Mouse (Mus musculus): Measurements from ENCODE around the gene AA986860. TPM values are rescaled to one million over a fixed set of nuclear protein-coding genes. Genes with fewer than 3 reads are reported as not detected.
A peak's percentile ranks its signal among the peaks of the same experiment; 100 is the strongest.

The AA986860 gene
- polyA plus RNA-seq, 1 experiment from 2014 or later: 28.7 TPM

DNA sequence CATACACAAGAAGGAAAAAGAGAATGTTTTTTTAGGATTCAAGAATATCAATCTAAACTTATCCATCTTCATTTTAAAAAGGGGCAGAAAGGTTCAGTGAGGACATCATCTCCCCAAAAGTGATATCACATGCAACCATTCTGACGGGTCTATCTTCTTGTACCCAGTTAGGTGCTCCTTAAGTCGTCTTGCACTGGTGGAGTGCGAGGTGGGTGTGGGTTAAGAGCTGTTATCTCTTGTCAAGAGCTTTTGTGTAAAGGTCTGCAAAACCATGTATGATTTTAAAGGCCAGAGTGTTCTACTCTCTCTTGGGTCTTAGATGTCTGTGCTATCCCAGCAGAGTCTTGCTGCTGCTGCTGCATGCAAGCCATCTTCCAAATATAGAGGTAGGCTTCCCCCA, 15.0 kb downstream of the AA986860 start:
- no peak for ATAC-seq (ENCODE audit: insufficient number of reproducible peaks, insufficient read depth, low FRiP score, low read depth)
- 82% methylated on average over 3 of the region's 3 CpGs for WGBS

DNA sequence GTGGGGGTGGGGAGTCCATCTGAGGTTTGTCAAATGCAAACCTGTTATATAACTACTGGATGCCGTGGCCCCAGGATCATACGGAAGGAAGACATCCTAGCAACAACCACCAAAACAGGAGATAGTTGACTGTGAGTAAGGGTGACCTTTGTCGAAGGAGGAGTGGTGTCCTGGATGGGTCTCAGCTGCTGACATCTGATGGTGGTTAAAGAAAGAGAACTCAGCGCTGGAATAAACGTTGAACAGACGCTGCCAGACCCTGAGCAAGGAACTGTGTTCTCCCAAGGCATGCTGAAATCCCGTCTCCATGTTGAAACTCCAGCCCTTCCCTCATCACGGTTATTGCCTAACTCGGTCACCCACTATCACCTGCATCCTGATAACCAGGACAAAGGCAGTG, 27.9 kb downstream of the AA986860 start:
- no peak overlapping the region for H3K4me3 ChIP-seq (ENCODE audit: low read depth, low read length)
- no peaks in the 10 kb centered on the region for H3K9me3 ChIP-seq (ENCODE audit: control insufficient read depth, low read depth, low read length)
- ATAC-seq (ENCODE audit: insufficient number of reproducible peaks, insufficient read depth, low FRiP score, low read depth): no peak
- no peaks in the 10 kb centered on the region for H3K4me1 ChIP-seq (ENCODE audit: control insufficient read depth, insufficient read depth, low read length)
- H3K36me3 ChIP-seq (ENCODE audit: control insufficient read depth, insufficient read depth, low read length): no peaks in the 10 kb centered on the region
- H3K27me3 ChIP-seq (ENCODE audit: control insufficient read depth, insufficient read depth, low read length): no peaks in the 10 kb centered on the region
- no peak overlapping the region for H3K4me2 ChIP-seq (replicated peaks; ENCODE audit: low read depth, low read length)
- WGBS: 57% methylated on average over 9 of the region's 9 CpGs
- H3K27ac ChIP-seq (ENCODE audit: low read length): no peak overlapping the region
- H3K9ac ChIP-seq (replicated peaks; ENCODE audit: low read depth, low read length): no peak overlapping the region

More for the DNA sequence above, 15.0 kb downstream of the AA986860 start:
- Histone ChIP-seq H3K9ac (replicated peaks; ENCODE audit: low read depth, low read length) (no peak overlapping the region), H3K4me2 (replicated peaks; ENCODE audit: low read depth, low read length) (no peak overlapping the region), H3K4me1 (ENCODE audit: control insufficient read depth, insufficient read depth, low read length) (no peaks in the 10 kb centered on the region), H3K4me3 (ENCODE audit: low read depth, low read length) (no peak overlapping the region), H3K9me3 (ENCODE audit: control insufficient read depth, low read depth, low read length) (no peaks in the 10 kb centered on the region), H3K36me3 (ENCODE audit: control insufficient read depth, insufficient read depth, low read length) (no peaks in the 10 kb centered on the region), H3K27me3 (ENCODE audit: control insufficient read depth, insufficient read depth, low read length) (no peaks in the 10 kb centered on the region), H3K27ac (ENCODE audit: low read length) (no peak overlapping the region)

DNA sequence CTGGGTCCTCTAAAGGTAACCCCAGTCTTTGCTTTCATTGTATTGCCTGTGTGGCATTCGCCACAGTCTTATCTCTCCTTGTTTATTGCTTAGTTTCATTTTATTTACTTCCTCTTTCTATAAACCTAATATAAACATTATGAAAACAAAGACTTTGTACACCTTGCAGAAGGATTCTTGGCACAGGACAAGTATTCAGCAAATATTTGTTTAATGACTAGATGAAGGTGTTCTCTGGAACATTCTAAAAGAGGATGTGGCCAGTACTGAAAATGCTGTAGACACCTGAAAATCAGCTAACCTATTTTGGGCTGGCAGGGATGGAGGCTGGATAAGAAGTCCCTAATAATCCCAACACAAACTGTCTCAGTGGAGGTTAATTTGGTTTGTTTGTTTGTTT, 29.8 kb downstream of the AA986860 start:
- ATAC-seq (ENCODE audit: insufficient number of reproducible peaks, insufficient read depth, low FRiP score, low read depth): no peak
- Histone ChIP-seq H3K4me3 (ENCODE audit: low read depth, low read length) (no peak overlapping the region), H3K27me3 (ENCODE audit: control insufficient read depth, insufficient read depth, low read length) (no peaks in the 10 kb centered on the region), H3K4me1 (ENCODE audit: control insufficient read depth, insufficient read depth, low read length) (no peaks in the 10 kb centered on the region), H3K9ac (replicated peaks; ENCODE audit: low read depth, low read length) (no peak overlapping the region), H3K9me3 (ENCODE audit: control insufficient read depth, low read depth, low read length) (no peaks in the 10 kb centered on the region), H3K36me3 (ENCODE audit: control insufficient read depth, insufficient read depth, low read length) (no peaks in the 10 kb centered on the region), H3K4me2 (replicated peaks; ENCODE audit: low read depth, low read length) (no peak overlapping the region), H3K27ac (ENCODE audit: low read length) (no peak overlapping the region)
- 65% methylated on average over 1 of the region's 1 CpGs for WGBS

DNA sequence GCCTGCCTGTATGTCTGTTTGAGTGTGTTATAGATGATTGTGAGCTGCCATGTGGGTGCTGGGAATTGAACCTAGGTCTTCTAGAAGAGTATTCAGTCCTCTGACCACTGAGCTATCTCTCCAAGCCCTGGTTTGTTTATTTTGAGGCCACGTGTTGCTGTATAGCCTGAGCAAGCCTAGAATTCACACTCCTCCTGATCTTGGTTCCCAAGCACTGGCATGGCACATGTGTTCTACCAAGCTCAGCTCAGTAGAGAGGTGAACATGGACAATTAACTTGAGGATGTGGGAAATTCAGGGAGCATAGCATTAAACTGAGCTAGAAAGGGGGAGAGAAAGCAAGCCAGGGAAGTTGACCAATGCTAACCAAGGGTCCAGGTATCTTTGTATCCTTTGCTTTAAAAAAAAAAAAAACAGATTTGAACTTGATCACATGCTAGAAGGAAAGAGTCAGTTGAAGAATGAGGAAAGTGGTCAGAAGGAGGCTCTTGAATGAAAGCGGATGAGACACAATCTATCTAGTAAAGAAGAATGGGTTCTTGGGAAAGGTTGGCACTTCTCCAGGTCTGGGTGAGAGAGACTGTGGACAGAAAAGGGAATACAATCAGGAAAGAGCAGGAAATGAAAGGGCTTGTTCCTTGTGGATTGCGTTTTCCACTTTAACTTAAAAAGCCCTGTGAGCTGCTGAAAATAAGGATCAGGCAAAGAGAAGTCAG, 30.4 kb downstream of the AA986860 start:
- Histone ChIP-seq H3K4me2 (replicated peaks; ENCODE audit: low read depth, low read length) (no peak overlapping the region), H3K36me3 (ENCODE audit: control insufficient read depth, insufficient read depth, low read length) (no peaks in the 10 kb centered on the region), H3K27me3 (ENCODE audit: control insufficient read depth, insufficient read depth, low read length) (no peaks in the 10 kb centered on the region), H3K4me3 (ENCODE audit: low read depth, low read length) (no peak overlapping the region), H3K9ac (replicated peaks; ENCODE audit: low read depth, low read length) (no peak overlapping the region), H3K9me3 (ENCODE audit: control insufficient read depth, low read depth, low read length) (no peaks in the 10 kb centered on the region), H3K4me1 (ENCODE audit: control insufficient read depth, insufficient read depth, low read length) (no peaks in the 10 kb centered on the region), H3K27ac (ENCODE audit: low read length) (no peak overlapping the region)
- ATAC-seq (ENCODE audit: insufficient number of reproducible peaks, insufficient read depth, low FRiP score, low read depth): no peak
- 66% methylated on average over 3 of the region's 3 CpGs for WGBS

DNA sequence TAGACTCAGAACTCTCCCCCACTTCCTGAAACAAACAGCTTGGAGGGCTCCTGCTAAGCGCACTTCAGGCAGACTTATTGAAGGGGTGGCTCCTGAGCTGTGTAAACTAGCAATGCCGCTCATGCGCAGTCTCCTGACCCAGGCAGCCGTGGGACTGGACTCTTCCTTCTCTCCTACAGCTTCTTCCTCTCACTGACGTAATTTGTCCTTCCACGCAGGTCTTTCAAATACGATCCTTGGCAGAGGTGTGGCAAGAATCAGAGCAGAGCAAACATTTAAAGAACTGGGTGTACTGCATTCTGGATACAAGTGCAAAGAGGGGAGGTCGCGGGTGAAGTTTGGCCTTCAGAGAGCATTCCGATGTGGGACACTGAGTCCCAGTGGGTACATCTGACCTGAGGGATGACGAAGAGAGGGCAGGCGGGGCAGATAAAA, 32.3 kb downstream of the AA986860 start:
- Histone ChIP-seq H3K4me3 (ENCODE audit: low read depth, low read length) (no peak overlapping the region), H3K27me3 (ENCODE audit: control insufficient read depth, insufficient read depth, low read length) (no peaks in the 10 kb centered on the region), H3K36me3 (ENCODE audit: control insufficient read depth, insufficient read depth, low read length) (no peaks in the 10 kb centered on the region), H3K9me3 (ENCODE audit: control insufficient read depth, low read depth, low read length) (no peaks in the 10 kb centered on the region), H3K4me1 (ENCODE audit: control insufficient read depth, insufficient read depth, low read length) (no peaks in the 10 kb centered on the region), H3K4me2 (replicated peaks; ENCODE audit: low read depth, low read length) (no peak overlapping the region), H3K9ac (replicated peaks; ENCODE audit: low read depth, low read length) (no peak overlapping the region), H3K27ac (ENCODE audit: low read length) (peak overlapping the region; percentile 56; the same call in 1 of the 2 replicates)
- 64% methylated on average over 12 of the region's 12 CpGs for WGBS
- ATAC-seq (ENCODE audit: insufficient number of reproducible peaks, insufficient read depth, low FRiP score, low read depth): peak; percentile 92

DNA sequence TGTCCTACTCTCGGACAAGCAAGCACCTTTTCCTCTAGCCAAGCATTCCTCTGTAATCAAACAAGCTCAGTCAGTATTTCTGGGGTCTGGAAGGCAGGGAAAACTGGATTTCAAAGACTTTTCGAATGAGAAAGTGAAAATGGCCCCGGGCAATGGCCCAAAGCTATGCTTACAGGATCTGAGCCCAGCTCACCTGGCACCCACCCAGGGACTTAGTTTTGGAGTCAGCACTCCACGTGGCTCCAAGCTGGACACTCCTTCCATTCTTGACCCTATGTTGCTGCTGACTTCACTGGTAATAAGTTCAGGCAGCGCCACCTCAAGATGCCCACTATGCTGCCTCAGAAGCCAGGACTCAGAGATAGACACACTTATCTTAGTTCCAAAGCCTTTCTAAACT, 35.3 kb downstream of the AA986860 start:
- no peak for ATAC-seq (ENCODE audit: insufficient number of reproducible peaks, insufficient read depth, low FRiP score, low read depth)
- H3K4me3 ChIP-seq (ENCODE audit: low read depth, low read length): no peak overlapping the region
- no peak overlapping the region for H3K27ac ChIP-seq (ENCODE audit: low read length)
- no peaks in the 10 kb centered on the region for H3K9me3 ChIP-seq (ENCODE audit: control insufficient read depth, low read depth, low read length)
- 82% methylated on average over 5 of the region's 5 CpGs for WGBS
- H3K36me3 ChIP-seq (ENCODE audit: control insufficient read depth, insufficient read depth, low read length): no peaks in the 10 kb centered on the region
- H3K4me2 ChIP-seq (replicated peaks; ENCODE audit: low read depth, low read length): no peak overlapping the region
- H3K27me3 ChIP-seq (ENCODE audit: control insufficient read depth, insufficient read depth, low read length): no peaks in the 10 kb centered on the region
- H3K4me1 ChIP-seq (ENCODE audit: control insufficient read depth, insufficient read depth, low read length): peaks cover 3% of the 10 kb centered on the region; the same call in 1 of the 2 replicates
- no peak overlapping the region for H3K9ac ChIP-seq (replicated peaks; ENCODE audit: low read depth, low read length)

DNA sequence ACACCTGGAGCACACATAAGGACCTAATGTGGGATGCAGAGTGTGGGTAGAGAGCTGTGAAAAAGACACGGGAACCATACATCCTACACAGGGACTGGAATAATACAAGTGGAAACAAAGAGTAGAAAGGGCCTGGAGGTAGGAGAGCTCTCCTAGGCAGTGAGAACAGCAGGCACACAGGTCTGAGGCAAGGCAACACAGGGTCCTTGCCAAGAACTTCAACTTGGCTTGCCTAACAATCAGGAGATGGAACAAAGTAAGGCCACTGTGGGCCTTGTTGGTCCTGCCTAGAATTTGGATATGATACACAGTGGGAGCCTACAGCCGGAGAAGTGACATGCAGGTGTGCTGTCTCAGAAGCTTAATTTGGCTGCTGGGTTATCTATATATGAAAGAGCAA, 38.1 kb downstream of the AA986860 start:
- Histone ChIP-seq H3K9me3 (ENCODE audit: control insufficient read depth, low read depth, low read length) (no peaks in the 10 kb centered on the region), H3K27me3 (ENCODE audit: control insufficient read depth, insufficient read depth, low read length) (no peaks in the 10 kb centered on the region), H3K36me3 (ENCODE audit: control insufficient read depth, insufficient read depth, low read length) (no peaks in the 10 kb centered on the region), H3K4me3 (ENCODE audit: low read depth, low read length) (no peak overlapping the region), H3K4me1 (ENCODE audit: control insufficient read depth, insufficient read depth, low read length) (peaks cover 3% of the 10 kb centered on the region; the same call in 1 of the 2 replicates), H3K4me2 (replicated peaks; ENCODE audit: low read depth, low read length) (no peak overlapping the region), H3K9ac (replicated peaks; ENCODE audit: low read depth, low read length) (no peak overlapping the region), H3K27ac (ENCODE audit: low read length) (peak overlapping the region; percentile 12; the same call in 1 of the 2 replicates)
- WGBS: 89% methylated on average over 2 of the region's 2 CpGs
- no peak for ATAC-seq (ENCODE audit: insufficient number of reproducible peaks, insufficient read depth, low FRiP score, low read depth)

DNA sequence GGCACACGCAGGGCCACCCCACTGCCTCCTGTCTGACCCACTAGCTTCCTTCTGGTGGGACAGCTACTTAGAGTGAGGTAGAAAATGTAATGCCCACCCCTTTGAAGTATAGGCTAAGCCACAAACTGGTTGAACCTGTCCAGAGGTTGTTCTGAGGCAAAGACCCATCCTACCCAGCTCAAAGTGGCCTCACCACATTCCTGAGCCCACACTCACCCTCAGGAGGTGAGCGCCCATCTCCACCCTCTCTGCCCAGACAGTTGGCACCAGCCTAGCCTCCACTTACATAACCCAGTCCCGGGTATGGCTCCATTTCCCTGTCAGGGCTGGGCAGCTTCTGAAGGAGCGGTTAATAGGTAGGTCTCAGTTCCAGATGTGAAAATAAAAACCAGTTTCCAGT, 38.7 kb downstream of the AA986860 start:
- Histone ChIP-seq H3K27ac (ENCODE audit: low read length) (no peak overlapping the region), H3K4me1 (ENCODE audit: control insufficient read depth, insufficient read depth, low read length) (peaks cover 3% of the 10 kb centered on the region; the same call in 1 of the 2 replicates), H3K4me2 (replicated peaks; ENCODE audit: low read depth, low read length) (no peak overlapping the region), H3K9ac (replicated peaks; ENCODE audit: low read depth, low read length) (no peak overlapping the region), H3K27me3 (ENCODE audit: control insufficient read depth, insufficient read depth, low read length) (no peaks in the 10 kb centered on the region), H3K9me3 (ENCODE audit: control insufficient read depth, low read depth, low read length) (no peaks in the 10 kb centered on the region), H3K4me3 (ENCODE audit: low read depth, low read length) (no peak overlapping the region), H3K36me3 (ENCODE audit: control insufficient read depth, insufficient read depth, low read length) (no peaks in the 10 kb centered on the region)
- 85% methylated on average over 4 of the region's 4 CpGs for WGBS
- ATAC-seq (ENCODE audit: insufficient number of reproducible peaks, insufficient read depth, low FRiP score, low read depth): peak; percentile 82
